In genomic region chr10:59701805-59702204, GRCm38 (mm10) we compare ENCODE assay signal across 8 mouse cellular contexts. TPM values are rescaled to one million over a fixed set of nuclear protein-coding genes. Genes with fewer than 3 reads are reported as not detected.
DNase-seq lines count a peak whose midpoint lies in the region; ATAC-seq and TF ChIP-seq lines count a peak whose summit lies in the region.

No protein-coding gene starts in this region.

- H3K27ac ChIP-seq in heart, embryonic 14.5 days (replicated peaks in 1 of 2; ENCODE audit: control insufficient read depth in 1 of 2, insufficient read depth in 1 of 2, low read depth in 2 of 2, low read length in 2 of 2): peak overlapping the region; percentile 29 to 69; a peak in 2 of 4 replicates
- H3K27ac ChIP-seq in bone marrow, adult 2 months (ENCODE audit: control insufficient read depth, insufficient read depth, low read depth, low read length, poor library complexity): no peak overlapping the region
- 0 out of 2 replicates have a peak overlapping the region, but pooled peaks have one; percentile 42 for H3K27ac ChIP-seq in hindbrain, embryonic 12.5 days
- H3K27ac ChIP-seq in midbrain, embryonic 14.5 days (replicated peaks; ENCODE audit: low read depth, low read length): peak overlapping the region; percentile 5

- no peak for TF ChIP-seq POLR2A in bone marrow, adult 2 months (IDR thresholded peaks at IDR 0.05; ENCODE audit: borderline replicate concordance, control insufficient read depth, low read depth, low read length)

- WGBS in heart, embryonic 14.5 days: 41% methylated on average over 5 of the region's 5 CpGs
- 40% methylated on average over 5 of the region's 5 CpGs for WGBS in bone marrow, adult 2 months
- 54% methylated on average over 5 of the region's 5 CpGs for WGBS in hindbrain, embryonic 12.5 days
- WGBS in midbrain, embryonic 14.5 days: 51% methylated on average over 5 of the region's 5 CpGs

- intact Hi-C loops in heart, postnatal 36 days (cut with DNase I): loop anchor here (1.0 to 5.0 kb wide), 2 partner anchors 86 to 210 kb away; partner anchors contain the start of genes Gm10322 and Mcu

- no peak for ATAC-seq in heart, embryonic 14.5 days (ENCODE audit: insufficient number of reproducible peaks, insufficient read depth, low FRiP score, low read depth)
- peak; percentile 30; the same call in 1 of the 2 replicates for ATAC-seq in hindbrain, embryonic 12.5 days (ENCODE audit: low FRiP score)
- 0 out of 2 replicates have a peak, but pooled peaks have one; percentile 6 for ATAC-seq in midbrain, embryonic 14.5 days (ENCODE audit: low FRiP score, low TSS enrichment)

- no peaks in the 10 kb centered on the region for H3K27me3 ChIP-seq in heart, embryonic 14.5 days (ENCODE audit: control insufficient read depth, insufficient read depth, low read length)
- H3K27me3 ChIP-seq in hindbrain, embryonic 12.5 days: no peaks in the 10 kb centered on the region
- no peaks in the 10 kb centered on the region for H3K27me3 ChIP-seq in midbrain, embryonic 14.5 days (ENCODE audit: control insufficient read depth, insufficient read depth, low read length)

- no peaks in the 10 kb centered on the region for H3K9me3 ChIP-seq in heart, embryonic 14.5 days (ENCODE audit: control insufficient read depth, low read length)
- no peaks in the 10 kb centered on the region for H3K9me3 ChIP-seq in hindbrain, embryonic 12.5 days (replicated peaks)
- H3K9me3 ChIP-seq in midbrain, embryonic 14.5 days (ENCODE audit: control insufficient read depth, low read length): no peaks in the 10 kb centered on the region

- TF ChIP-seq CTCF in bone marrow, adult 2 months (IDR thresholded peaks at IDR 0.05; ENCODE audit: control insufficient read depth, insufficient read depth, low read length): no peak

- no peak overlapping the region for H3K9ac ChIP-seq in heart, embryonic 14.5 days (ENCODE audit: low read length)
- H3K9ac ChIP-seq in hindbrain, embryonic 12.5 days: no peak overlapping the region
- H3K9ac ChIP-seq in midbrain, embryonic 14.5 days (replicated peaks; ENCODE audit: low read length): no peak overlapping the region

- no peak for DNase-seq in heart, postnatal 36 days
- DNase-seq in midbrain, embryonic 14.5 days: no peak
- DNase-seq in cerebellum, adult 9-10 months: no peak
- DNase-seq in B cell, adult 2 months: no peak
- no peak for DNase-seq in urinary bladder, postnatal 36 days (ENCODE audit: low spot score in 2 of 2)

- H3K4me2 ChIP-seq in heart, embryonic 14.5 days (ENCODE audit: low read length): peak overlapping the region; percentile 82
- peak overlapping the region; percentile 69 for H3K4me2 ChIP-seq in hindbrain, embryonic 12.5 days (replicated peaks)
- peak overlapping the region; percentile 52 for H3K4me2 ChIP-seq in midbrain, embryonic 14.5 days (ENCODE audit: low read length)

- peak overlapping the region; percentile 60 to 81 for H3K4me3 ChIP-seq in heart, embryonic 14.5 days (ENCODE audit: control insufficient read depth in 1 of 2, insufficient read depth in 1 of 2, low read depth in 1 of 2, low read length in 2 of 2)
- H3K4me3 ChIP-seq in bone marrow, adult 2 months (replicated peaks; ENCODE audit: control insufficient read depth, low read depth, low read length): peak overlapping the region; percentile 81
- H3K4me3 ChIP-seq in hindbrain, embryonic 12.5 days: peak overlapping the region; percentile 61
- H3K4me3 ChIP-seq in midbrain, embryonic 14.5 days (replicated peaks; ENCODE audit: low read depth, low read length): peak overlapping the region; percentile 46

- H3K36me3 ChIP-seq in heart, embryonic 14.5 days (ENCODE audit: control insufficient read depth, insufficient read depth, low read length): no peaks in the 10 kb centered on the region
- H3K36me3 ChIP-seq in hindbrain, embryonic 12.5 days: no peaks in the 10 kb centered on the region
- no peaks in the 10 kb centered on the region for H3K36me3 ChIP-seq in midbrain, embryonic 14.5 days (ENCODE audit: control insufficient read depth, insufficient read depth, low read length)

- peaks cover 2 to 6% of the 10 kb centered on the region in 2 experiments; a peak in 3 of 4 replicates for H3K4me1 ChIP-seq in heart, embryonic 14.5 days (ENCODE audit: control insufficient read depth in 2 of 2, insufficient read depth in 2 of 2, low read length in 2 of 2)
- H3K4me1 ChIP-seq in bone marrow, adult 2 months (ENCODE audit: control insufficient read depth, insufficient read depth, low read length): peaks cover 2% of the 10 kb centered on the region
- H3K4me1 ChIP-seq in hindbrain, embryonic 12.5 days: peaks cover 8% of the 10 kb centered on the region
- peaks cover 8% of the 10 kb centered on the region; the same call in 1 of the 2 replicates for H3K4me1 ChIP-seq in midbrain, embryonic 14.5 days (ENCODE audit: control insufficient read depth, insufficient read depth, low read length)

RNA-seq across cellular contexts. Expression of gene Micu1, which starts 0.5 kb away (rescaled TPM):
- 39.0 and 42.5 TPM in 2 replicates for polyA plus RNA-seq in heart, embryonic 14.5 days (2014; fragmentation: Nextera tagmentation; extraction: Ambion mirVana)
- total RNA-seq in heart, postnatal 36 days (2021): 10 to 100 TPM; 20.3 to 23.3 TPM
- polyA plus RNA-seq in bone marrow, adult 2 months (2011; ENCODE audit: insufficient read depth, insufficient read length, low replicate concordance, missing spikeins): 26.5 and 29.0 TPM in 2 replicates
- 75.8 and 78.1 TPM in 2 replicates for polyA plus RNA-seq in hindbrain, embryonic 12.5 days (2016; fragmentation: Nextera tagmentation; extraction: Ambion mirVana)
- polyA plus RNA-seq in midbrain, embryonic 14.5 days (2014; fragmentation: Nextera tagmentation; extraction: Ambion mirVana): 58.2 and 69.3 TPM in 2 replicates
